Mouse (Mus musculus) heart, adult 2 months (tissue): ENCODE measurements around the gene Slc51b.

ENCODE experiments used
- CTCF ChIP-seq: fragments of 200-600 bp; IDR thresholded peaks from 2 replicates; pipeline ENCODE4 v1.8.1; 2022; ENCODE audit warnings: antibody characterized with exemption, mild to moderate bottlenecking, moderate library complexity
- EP300 ChIP-seq: fragments of 200-500 bp; IDR thresholded peaks from 2 replicates; pipeline ENCODE4 v1.6.1; 2011; ENCODE audit warnings: low read depth, low read length, control low read depth; ENCODE audit not compliant: insufficient read depth
- POLR2A ChIP-seq: fragments of 200-500 bp; IDR thresholded peaks from 2 replicates; pipeline ENCODE4 v1.6.1; 2011; ENCODE audit warnings: mild to moderate bottlenecking, low read depth, low read length, control low read depth; ENCODE audit not compliant: insufficient read depth

GRCm38 (mm10) chr9:65430401-65430800 is 7.6 kb upstream of the Slc51b start:
- no peak for TF ChIP-seq POLR2A
- TF ChIP-seq CTCF = no peak
- TF ChIP-seq EP300 = no peak
